Mouse (Mus musculus) intestine, postnatal 0 days (tissue): ENCODE measurements at regions not wholly inside any gene's neighbourhood (a gene's known extent, or its start where the extent isn't known, plus 50 kb on each side); places are given as distances from the start of the nearest gene placed in this dataset.

Source experiments
- ATAC-seq: fragments of 200-750 bp; cut with Nextera tagmentation; 2 replicates; pipeline ENCODE4 v1.8.0; 2017; ENCODE audit warnings: mild to moderate bottlenecking, moderate TSS enrichment, moderate library complexity
- H3K27ac ChIP-seq: fragments of 300-500 bp; sonication (generic); 2 replicates; pipeline ENCODE4 v1.5.1; 2014; ENCODE audit warnings: mild to moderate bottlenecking, low read depth, low read length, moderate library complexity
- H3K27me3 ChIP-seq: fragments of 300-500 bp; sonication (generic); replicated peaks from 2 replicates; pipeline ENCODE4 v1.6.1; 2014; ENCODE audit warnings: low read length, mixed read lengths; ENCODE audit not compliant: control insufficient read depth, insufficient read depth
- H3K36me3 ChIP-seq: fragments of 300-500 bp; sonication (generic); 2 replicates; pipeline ENCODE4 v1.6.1; 2014; ENCODE audit warnings: mild to moderate bottlenecking, moderate library complexity; ENCODE audit not compliant: control insufficient read depth, insufficient read depth
- H3K4me1 ChIP-seq: fragments of 300-500 bp; sonication (generic); replicated peaks from 2 replicates; pipeline ENCODE4 v1.6.1; 2014; ENCODE audit warnings: antibody characterized with exemption, low read length, mixed read lengths; ENCODE audit not compliant: control insufficient read depth, insufficient read depth
- H3K4me2 ChIP-seq: fragments of 300-500 bp; sonication (generic); replicated peaks from 2 replicates; pipeline ENCODE4 v1.6.1; 2014; ENCODE audit warnings: low read depth, mild to moderate bottlenecking, moderate library complexity
- H3K4me3 ChIP-seq: fragments of 300-500 bp; sonication (generic); 2 replicates; pipeline ENCODE4 v1.5.1; 2014; ENCODE audit warnings: low read depth, low read length
- H3K9ac ChIP-seq: fragments of 300-500 bp; sonication (generic); 2 replicates; pipeline ENCODE4 v1.6.1; 2014; ENCODE audit warnings: mild to moderate bottlenecking, low read depth, low read length
- H3K9me3 ChIP-seq: fragments of 300-500 bp; sonication (generic); 2 replicates; pipeline ENCODE4 v1.6.1; 2016; ENCODE audit warnings: mixed run types; ENCODE audit not compliant: control insufficient read depth
- CTCF ChIP-seq: sonication (generic); IDR thresholded peaks from 2 replicates; pipeline ENCODE4 v1.5.1; 2016; ENCODE audit warnings: low read depth, mild to moderate bottlenecking, control low read depth, antibody characterized with exemption, moderate library complexity
- WGBS: fragments of 180-500 bp; shearing (Covaris S2); extraction: QIAGEN DNeasy Blood & Tissue Kit; methylation state at CpG from one replicate; pipeline ENCODE4 v1.1.7; 2014; 5-methylcytosine and 5-hydroxymethylcytosine counted together

DNA sequence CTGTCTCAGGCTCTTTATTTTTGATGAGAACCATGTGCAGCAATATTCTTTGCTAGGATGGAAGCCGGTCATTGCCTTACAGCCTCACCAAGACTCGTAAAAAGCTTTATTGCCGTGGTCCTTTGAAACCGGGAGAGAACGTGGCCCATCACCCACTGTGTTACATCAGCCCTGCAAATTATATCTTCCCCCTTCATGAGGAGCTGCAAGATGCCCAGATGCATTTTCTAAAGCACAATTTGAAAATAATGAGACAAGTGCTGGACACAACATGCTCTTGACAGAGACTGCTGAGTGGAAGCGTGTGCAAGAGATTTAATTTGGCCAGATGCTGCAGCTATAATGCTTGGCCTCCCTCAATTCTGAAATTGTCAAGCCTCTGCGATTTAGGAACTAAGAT lies 389.2 kb upstream of the Dcn start:
- H3K27me3 ChIP-seq: no peaks in the 10 kb centered on the region
- TF ChIP-seq CTCF: no peak
- H3K27ac ChIP-seq: no peak overlapping the region
- no peaks in the 10 kb centered on the region for H3K9me3 ChIP-seq
- no peaks in the 10 kb centered on the region for H3K4me1 ChIP-seq
- no peaks in the 10 kb centered on the region for H3K36me3 ChIP-seq
- no peak overlapping the region for H3K4me3 ChIP-seq
- ATAC-seq: no peak
- H3K4me2 ChIP-seq: no peak overlapping the region
- no peak overlapping the region for H3K9ac ChIP-seq
- WGBS: 64% methylated on average over 7 of the region's 7 CpGs

DNA sequence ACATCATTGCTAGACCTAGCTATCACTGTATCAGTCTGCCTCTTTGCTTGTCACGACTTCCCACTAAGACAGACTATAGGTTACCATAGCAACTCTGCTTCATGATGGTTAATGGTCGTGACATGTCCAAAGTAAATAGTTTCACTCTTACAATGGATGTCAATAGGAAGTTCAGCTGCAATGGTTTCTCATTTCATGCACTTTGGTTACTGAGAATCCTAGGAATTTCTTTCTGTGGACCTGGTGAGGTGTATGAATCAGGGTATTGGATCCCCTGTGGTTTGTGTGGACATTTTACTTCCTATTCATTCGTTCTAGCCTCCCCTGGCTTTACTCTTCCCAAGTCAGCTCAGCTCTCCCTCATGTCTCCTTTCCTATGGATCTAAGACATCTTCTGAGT lies 385.5 kb upstream of the Dcn start:
- 43% methylated on average over 3 of the region's 3 CpGs for WGBS
- TF ChIP-seq CTCF: no peak

DNA sequence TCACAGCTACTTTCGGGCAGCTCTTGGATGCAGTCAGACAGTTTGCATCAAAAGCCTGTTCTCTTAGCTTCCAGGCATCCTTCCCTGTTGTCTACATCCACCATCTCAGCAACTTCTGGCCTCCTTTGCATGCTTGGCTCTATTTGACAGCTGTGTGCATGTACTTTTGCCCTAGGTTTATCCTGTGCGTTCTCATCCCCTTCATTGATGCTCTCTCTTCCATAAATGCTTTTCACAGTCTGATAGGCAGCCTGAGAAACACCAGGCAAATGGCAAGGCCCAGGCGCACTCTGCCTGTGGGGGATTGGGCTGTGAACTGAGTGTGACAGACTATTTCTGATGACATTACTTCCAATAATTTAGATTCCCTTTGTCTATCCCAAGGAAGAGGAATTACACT lies 364.9 kb upstream of the Dcn start:
- no peak overlapping the region for H3K27ac ChIP-seq
- no peak for ATAC-seq
- H3K9me3 ChIP-seq: no peaks in the 10 kb centered on the region
- H3K4me1 ChIP-seq: no peaks in the 10 kb centered on the region
- H3K27me3 ChIP-seq: no peaks in the 10 kb centered on the region
- no peak overlapping the region for H3K4me3 ChIP-seq
- H3K36me3 ChIP-seq: no peaks in the 10 kb centered on the region
- H3K9ac ChIP-seq: no peak overlapping the region
- H3K4me2 ChIP-seq: no peak overlapping the region
- no peak for TF ChIP-seq CTCF
- 85% methylated on average over 3 of the region's 3 CpGs for WGBS

More for the DNA sequence above, 385.5 kb upstream of the Dcn start:
- no peak overlapping the region for H3K9ac ChIP-seq
- no peaks in the 10 kb centered on the region for H3K9me3 ChIP-seq
- H3K27me3 ChIP-seq: no peaks in the 10 kb centered on the region
- no peak overlapping the region for H3K4me3 ChIP-seq
- H3K36me3 ChIP-seq: no peaks in the 10 kb centered on the region
- H3K27ac ChIP-seq: no peak overlapping the region
- H3K4me2 ChIP-seq: no peak overlapping the region
- no peak for ATAC-seq
- no peaks in the 10 kb centered on the region for H3K4me1 ChIP-seq

DNA sequence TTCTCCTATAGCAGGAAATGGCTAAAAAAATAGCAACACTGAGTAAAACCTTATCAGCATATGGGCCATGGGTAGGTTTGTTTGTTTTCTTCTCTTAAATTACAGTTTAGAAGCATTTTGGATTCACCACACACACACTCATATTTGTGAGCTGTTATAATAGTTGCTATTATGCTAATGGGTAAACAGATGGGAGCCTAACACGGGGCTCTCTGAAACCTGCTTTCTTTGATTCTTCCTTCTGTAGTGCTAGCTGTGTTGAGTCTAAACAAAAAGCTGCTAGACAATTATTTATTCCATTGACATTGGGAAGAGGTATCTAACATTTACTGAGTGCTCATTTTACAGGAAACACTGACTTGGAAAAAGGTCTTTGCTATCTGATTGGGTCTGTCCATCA lies 356.7 kb upstream of the Dcn start:
- WGBS: 57% methylated on average over 1 of the region's 1 CpGs
- no peak overlapping the region for H3K27ac ChIP-seq
- ATAC-seq: no peak

DNA sequence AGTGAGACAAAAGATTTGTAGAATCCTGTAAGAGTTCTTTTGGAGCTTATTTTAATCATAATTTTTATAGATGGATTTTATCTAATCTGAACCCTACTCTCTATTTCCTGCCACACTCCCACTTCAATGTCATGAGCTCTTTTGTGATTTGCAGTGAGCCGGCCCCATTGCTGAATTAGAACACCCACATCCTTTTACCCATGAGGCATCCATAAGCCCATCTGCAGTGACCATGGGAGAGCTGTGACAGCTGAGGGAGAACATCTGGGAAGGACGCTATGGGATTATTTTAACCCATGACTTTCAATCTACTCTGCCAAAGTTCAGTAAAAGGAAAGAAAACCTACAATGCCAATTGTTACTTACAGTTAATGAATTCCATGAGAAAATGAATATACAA lies 337.8 kb upstream of the Dcn start:
- H3K36me3 ChIP-seq: no peaks in the 10 kb centered on the region
- 69% methylated on average over 2 of the region's 2 CpGs for WGBS
- no peaks in the 10 kb centered on the region for H3K27me3 ChIP-seq
- H3K9me3 ChIP-seq: no peaks in the 10 kb centered on the region
- TF ChIP-seq CTCF: no peak
- H3K4me2 ChIP-seq: no peak overlapping the region
- ATAC-seq: no peak
- H3K4me1 ChIP-seq: no peaks in the 10 kb centered on the region
- H3K27ac ChIP-seq: no peak overlapping the region
- no peak overlapping the region for H3K4me3 ChIP-seq
- H3K9ac ChIP-seq: no peak overlapping the region

More for the DNA sequence above, 356.7 kb upstream of the Dcn start:
- H3K4me3 ChIP-seq: no peak overlapping the region
- no peaks in the 10 kb centered on the region for H3K9me3 ChIP-seq
- H3K4me1 ChIP-seq: no peaks in the 10 kb centered on the region
- H3K27me3 ChIP-seq: no peaks in the 10 kb centered on the region
- no peaks in the 10 kb centered on the region for H3K36me3 ChIP-seq
- no peak for TF ChIP-seq CTCF
- no peak overlapping the region for H3K9ac ChIP-seq
- H3K4me2 ChIP-seq: no peak overlapping the region

DNA sequence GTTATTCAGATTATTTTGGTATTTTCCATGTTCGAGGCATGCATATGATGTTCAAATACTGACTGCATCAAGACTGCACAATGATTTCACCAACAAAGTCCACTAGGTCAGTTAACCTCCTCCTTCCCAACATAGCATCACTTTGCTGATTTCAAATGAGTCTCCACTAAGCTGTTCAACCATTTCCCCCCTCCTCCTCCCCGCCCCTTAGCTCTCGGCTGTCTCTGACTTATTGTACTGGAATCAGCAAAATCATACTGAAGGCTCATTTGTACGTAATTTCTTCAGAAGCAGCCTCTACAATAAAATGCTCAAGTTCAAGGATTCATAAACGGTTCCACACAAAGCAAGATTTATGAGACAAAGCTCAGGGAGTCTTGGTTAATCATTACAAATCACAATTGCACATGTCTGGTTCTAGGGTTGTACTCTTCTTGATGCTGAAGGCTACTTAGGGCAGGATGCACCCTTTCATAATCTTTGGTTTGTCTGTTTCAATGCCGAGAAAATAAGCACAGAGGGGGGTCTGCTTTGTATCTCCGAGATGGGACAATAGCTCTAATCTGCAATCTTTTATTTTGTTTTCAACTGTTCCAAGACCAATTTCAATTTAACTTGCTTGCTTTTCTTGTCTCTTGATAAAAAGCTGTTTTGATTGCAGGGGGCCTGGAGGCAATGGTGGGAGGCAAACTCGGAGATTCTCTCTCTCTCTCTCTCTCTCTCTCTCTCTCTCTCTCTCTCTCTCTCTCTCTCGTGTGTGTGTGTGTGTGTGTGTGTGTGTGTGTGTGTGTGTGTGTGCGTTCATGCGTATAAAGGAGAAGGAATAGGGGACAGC lies 320.6 kb upstream of the Dcn start:
- Histone ChIP-seq H3K36me3 (no peaks in the 10 kb centered on the region), H3K27ac (0 out of 2 replicates have a peak overlapping the region, but pooled peaks have one; percentile 23), H3K27me3 (no peaks in the 10 kb centered on the region), H3K4me3 (no peak overlapping the region), H3K4me1 (0 out of 2 replicates have a peak, but pooled peaks cover 2% of the 10 kb centered on the region), H3K9me3 (no peaks in the 10 kb centered on the region), H3K9ac (no peak overlapping the region), H3K4me2 (no peak overlapping the region)
- TF ChIP-seq CTCF: no peak
- ATAC-seq: peak; percentile 85
- 28% methylated on average over 10 of the region's 11 CpGs for WGBS

DNA sequence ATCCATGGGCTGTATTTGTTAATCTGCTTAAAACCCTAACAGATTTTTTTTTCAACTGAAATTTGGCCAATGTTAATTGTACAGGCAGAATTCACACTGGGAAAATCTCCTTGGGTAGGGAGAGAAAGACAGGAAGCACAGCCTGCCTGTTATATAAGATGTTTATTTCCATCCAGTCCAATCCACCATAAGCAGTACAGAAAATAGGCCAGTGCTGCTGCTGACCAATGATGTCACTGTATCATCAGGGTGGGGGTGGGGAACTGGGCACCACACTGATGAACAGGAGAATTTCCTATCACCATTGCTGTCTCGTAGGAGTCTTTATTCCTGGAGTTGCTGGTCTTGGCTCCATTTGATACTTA lies 320.0 kb upstream of the Dcn start:
- Histone ChIP-seq H3K36me3 (no peaks in the 10 kb centered on the region), H3K4me3 (no peak overlapping the region), H3K27ac (no peak overlapping the region), H3K27me3 (no peaks in the 10 kb centered on the region), H3K9me3 (no peaks in the 10 kb centered on the region), H3K4me1 (0 out of 2 replicates have a peak, but pooled peaks cover 2% of the 10 kb centered on the region), H3K4me2 (no peak overlapping the region), H3K9ac (no peak overlapping the region)
- no peak for TF ChIP-seq CTCF
- WGBS: 83% methylated on average over 1 of the region's 1 CpGs
- no peak for ATAC-seq
